Mouse (Mus musculus): Measurements from ENCODE around the gene Fancg. TPM values are rescaled to one million over a fixed set of nuclear protein-coding genes. Genes with fewer than 3 reads are reported as not detected.

The Fancg gene
- polyA plus RNA-seq, 1 experiment from 2014 or later: 15.6 TPM

- peaks cover 54% of the 10 kb centered on the region for H3K36me3 ChIP-seq (replicated peaks; ENCODE audit: control insufficient read depth, insufficient read depth)
- no peaks in the 10 kb centered on the region for H3K4me1 ChIP-seq (replicated peaks; ENCODE audit: control insufficient read depth, insufficient read depth, low read length)
- H3K27me3 ChIP-seq (ENCODE audit: control insufficient read depth, insufficient read depth, low read length): no peaks in the 10 kb centered on the region
- WGBS: 96% methylated on average over 4 of the region's 4 CpGs
- no peak overlapping the region for H3K4me2 ChIP-seq (replicated peaks)
- no peaks in the 10 kb centered on the region for H3K9me3 ChIP-seq (ENCODE audit: control insufficient read depth, low read length)
- H3K9ac ChIP-seq: no peak overlapping the region
- H3K4me3 ChIP-seq (replicated peaks; ENCODE audit: low read length): no peak overlapping the region
- no peak overlapping the region for H3K27ac ChIP-seq
- DNase-seq (ENCODE audit: low spot score) (no peak), ATAC-seq (ENCODE audit: low FRiP score) (no peak)
Observed at GRCm38 (mm10) chr4:42978062-42978461, 32.2 kb downstream of the Fancg start.

GRCm38 (mm10) chr4:42973868-42974267, 36.4 kb downstream of the Fancg start:
- H3K4me1 ChIP-seq (replicated peaks; ENCODE audit: control insufficient read depth, insufficient read depth, low read length): no peaks in the 10 kb centered on the region
- 93% methylated on average over 5 of the region's 5 CpGs for WGBS
- H3K27me3 ChIP-seq (ENCODE audit: control insufficient read depth, insufficient read depth, low read length): no peaks in the 10 kb centered on the region
- ATAC-seq (ENCODE audit: low FRiP score) (no peak), DNase-seq (ENCODE audit: low spot score) (no peak)
- no peak overlapping the region for H3K4me2 ChIP-seq (replicated peaks)
- no peaks in the 10 kb centered on the region for H3K9me3 ChIP-seq (ENCODE audit: control insufficient read depth, low read length)
- peaks cover 15% of the 10 kb centered on the region for H3K36me3 ChIP-seq (replicated peaks; ENCODE audit: control insufficient read depth, insufficient read depth)
- no peak overlapping the region for H3K9ac ChIP-seq
- H3K4me3 ChIP-seq (replicated peaks; ENCODE audit: low read length): no peak overlapping the region
- H3K27ac ChIP-seq: no peak overlapping the region

- Histone ChIP-seq H3K27ac (no peak overlapping the region), H3K9me3 (ENCODE audit: control insufficient read depth, low read length) (no peaks in the 10 kb centered on the region), H3K4me1 (replicated peaks; ENCODE audit: control insufficient read depth, insufficient read depth, low read length) (no peaks in the 10 kb centered on the region), H3K36me3 (replicated peaks; ENCODE audit: control insufficient read depth, insufficient read depth) (peaks cover 9% of the 10 kb centered on the region), H3K4me2 (replicated peaks) (no peak overlapping the region), H3K9ac (no peak overlapping the region), H3K27me3 (ENCODE audit: control insufficient read depth, insufficient read depth, low read length) (no peaks in the 10 kb centered on the region), H3K4me3 (replicated peaks; ENCODE audit: low read length) (no peak overlapping the region)
- 81% methylated on average over 4 of the region's 4 CpGs for WGBS
- ATAC-seq (ENCODE audit: low FRiP score) (no peak), DNase-seq (ENCODE audit: low spot score) (no peak)
Observed at GRCm38 (mm10) chr4:42972952-42973351, 37.4 kb downstream of the Fancg start.

DNA sequence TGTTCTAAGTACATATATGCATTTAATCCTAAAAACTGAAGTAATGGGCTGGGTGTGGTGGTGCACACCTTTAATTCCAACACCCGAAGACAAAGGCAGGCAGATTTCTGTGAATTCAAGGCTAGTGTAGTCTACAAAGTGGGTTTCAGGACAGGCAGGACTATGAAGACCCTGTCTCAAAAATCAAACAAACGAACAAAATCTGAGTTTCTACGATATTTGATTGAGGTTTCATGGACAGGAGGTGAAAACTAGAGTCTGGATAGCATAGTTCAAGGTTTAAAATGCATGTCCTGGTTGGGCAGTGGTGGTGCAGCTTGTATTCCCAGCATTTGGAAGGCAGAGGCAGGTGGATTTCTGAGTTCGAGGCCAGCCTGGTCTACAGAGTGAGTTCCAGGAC, 41.0 kb downstream of the Fancg start, which contains the start of gene 1700022I11Rik:
Gene 1700022I11Rik (plus strand): TSS at position 301 of the 400 bp plus-strand sequence.
- Histone ChIP-seq H3K36me3 (replicated peaks; ENCODE audit: control insufficient read depth, insufficient read depth) (no peaks in the 10 kb centered on the region), H3K4me3 (replicated peaks; ENCODE audit: low read length) (no peak within 1 kb of the TSS), H3K27ac (no peak within 1 kb of the TSS), H3K4me2 (replicated peaks) (no peak within 1 kb of the TSS), H3K9ac (no peak within 1 kb of the TSS), H3K9me3 (ENCODE audit: control insufficient read depth, low read length) (no peaks in the 10 kb centered on the region), H3K4me1 (replicated peaks; ENCODE audit: control insufficient read depth, insufficient read depth, low read length) (peaks cover 4% of the 10 kb centered on the region; the same call in 1 of the 2 replicates), H3K27me3 (ENCODE audit: control insufficient read depth, insufficient read depth, low read length) (no peaks in the 10 kb centered on the region)
- 93% methylated on average over 4 of the region's 4 CpGs for WGBS
- DNase-seq (ENCODE audit: low spot score) (no peak), ATAC-seq (ENCODE audit: low FRiP score) (no peak)

DNA sequence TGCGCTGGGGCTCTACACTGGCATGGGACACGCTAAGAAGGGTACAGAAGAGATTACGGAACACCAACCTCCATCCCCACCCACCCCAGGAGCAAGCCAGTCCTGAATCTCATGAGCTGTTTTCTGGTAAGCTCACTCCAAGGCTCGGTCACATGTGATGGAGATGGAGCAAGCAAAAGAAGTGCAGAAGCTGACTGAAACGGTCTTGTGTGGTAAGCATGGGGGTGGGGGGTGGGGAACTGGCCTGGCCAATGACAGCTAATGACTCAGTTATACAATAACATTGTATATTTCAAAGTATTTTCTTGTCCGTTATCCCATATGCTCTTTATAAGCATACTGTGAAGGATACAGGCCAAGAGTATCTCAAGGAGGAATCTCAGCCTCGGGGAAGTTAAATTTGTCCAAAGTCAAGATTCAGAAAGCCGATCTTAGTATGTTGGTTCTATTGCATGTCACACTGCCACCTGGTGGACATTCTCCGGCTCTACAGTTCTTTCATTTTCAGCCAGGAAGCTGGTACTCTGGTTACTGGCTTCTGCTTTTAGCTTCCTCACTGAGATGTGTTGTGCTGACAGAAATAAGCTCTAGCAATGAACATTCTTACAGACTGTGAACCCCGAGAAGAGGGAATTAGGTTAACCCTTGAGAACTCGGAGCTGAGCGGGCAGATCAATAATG, 45.1 kb downstream of the Fancg start:
- H3K4me2 ChIP-seq (replicated peaks): peak overlapping the region; percentile 25
- H3K27me3 ChIP-seq (ENCODE audit: control insufficient read depth, insufficient read depth, low read length): no peaks in the 10 kb centered on the region
- WGBS: 14% methylated on average over 12 of the region's 12 CpGs
- H3K36me3 ChIP-seq (replicated peaks; ENCODE audit: control insufficient read depth, insufficient read depth): no peaks in the 10 kb centered on the region
- DNase-seq (ENCODE audit: low spot score): peak; percentile 85
- no peak overlapping the region for H3K9ac ChIP-seq
- H3K4me1 ChIP-seq (replicated peaks; ENCODE audit: control insufficient read depth, insufficient read depth, low read length): peaks cover 4% of the 10 kb centered on the region; the same call in 1 of the 2 replicates
- no peaks in the 10 kb centered on the region for H3K9me3 ChIP-seq (ENCODE audit: control insufficient read depth, low read length)
- no peak overlapping the region for H3K27ac ChIP-seq
- no peak overlapping the region for H3K4me3 ChIP-seq (replicated peaks; ENCODE audit: low read length)
- peak; percentile 44; the same call in 1 of the 2 replicates for ATAC-seq (ENCODE audit: low FRiP score)

GRCm38 (mm10) chr4:42963480-42963879, 46.8 kb downstream of the Fancg start:
- H3K4me2 ChIP-seq (replicated peaks): no peak overlapping the region
- no peak overlapping the region for H3K9ac ChIP-seq
- peaks cover 4% of the 10 kb centered on the region; the same call in 1 of the 2 replicates for H3K4me1 ChIP-seq (replicated peaks; ENCODE audit: control insufficient read depth, insufficient read depth, low read length)
- H3K9me3 ChIP-seq (ENCODE audit: control insufficient read depth, low read length): no peaks in the 10 kb centered on the region
- ATAC-seq (ENCODE audit: low FRiP score) (no peak), DNase-seq (ENCODE audit: low spot score) (no peak)
- no peaks in the 10 kb centered on the region for H3K27me3 ChIP-seq (ENCODE audit: control insufficient read depth, insufficient read depth, low read length)
- peaks cover 5% of the 10 kb centered on the region for H3K36me3 ChIP-seq (replicated peaks; ENCODE audit: control insufficient read depth, insufficient read depth)
- H3K4me3 ChIP-seq (replicated peaks; ENCODE audit: low read length): no peak overlapping the region
- no peak overlapping the region for H3K27ac ChIP-seq
- WGBS: 98% methylated on average over 2 of the region's 2 CpGs

DNA sequence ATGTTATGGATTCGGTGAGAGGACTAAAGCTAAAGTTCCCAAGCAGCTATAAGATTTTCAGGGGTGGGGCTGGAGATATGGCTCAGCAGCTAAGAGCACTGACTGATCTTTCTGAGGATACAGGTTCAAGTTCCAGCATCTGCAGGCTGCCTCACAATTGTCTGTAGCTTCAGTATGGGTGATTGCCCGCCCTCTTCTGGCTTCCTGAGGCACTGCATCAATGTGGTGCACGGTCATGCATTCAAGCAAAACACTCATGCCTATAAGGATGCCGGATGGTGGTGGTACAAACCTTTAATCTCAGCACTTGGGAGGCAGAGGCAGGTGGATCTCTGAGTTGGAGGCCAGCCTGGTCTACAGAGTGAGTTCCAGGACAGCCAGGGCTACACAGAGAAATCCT, 48.7 kb downstream of the Fancg start:
- H3K27ac ChIP-seq: no peak overlapping the region
- ATAC-seq (ENCODE audit: low FRiP score) (no peak), DNase-seq (ENCODE audit: low spot score) (peak; percentile 70)
- no peak overlapping the region for H3K4me3 ChIP-seq (replicated peaks; ENCODE audit: low read length)
- no peaks in the 10 kb centered on the region for H3K9me3 ChIP-seq (ENCODE audit: control insufficient read depth, low read length)
- H3K9ac ChIP-seq: no peak overlapping the region
- H3K27me3 ChIP-seq (ENCODE audit: control insufficient read depth, insufficient read depth, low read length): no peaks in the 10 kb centered on the region
- H3K36me3 ChIP-seq (replicated peaks; ENCODE audit: control insufficient read depth, insufficient read depth): peaks cover 23% of the 10 kb centered on the region
- H3K4me1 ChIP-seq (replicated peaks; ENCODE audit: control insufficient read depth, insufficient read depth, low read length): peaks cover 4% of the 10 kb centered on the region; the same call in 1 of the 2 replicates
- WGBS: 31% methylated on average over 4 of the region's 4 CpGs
- H3K4me2 ChIP-seq (replicated peaks): no peak overlapping the region

DNA sequence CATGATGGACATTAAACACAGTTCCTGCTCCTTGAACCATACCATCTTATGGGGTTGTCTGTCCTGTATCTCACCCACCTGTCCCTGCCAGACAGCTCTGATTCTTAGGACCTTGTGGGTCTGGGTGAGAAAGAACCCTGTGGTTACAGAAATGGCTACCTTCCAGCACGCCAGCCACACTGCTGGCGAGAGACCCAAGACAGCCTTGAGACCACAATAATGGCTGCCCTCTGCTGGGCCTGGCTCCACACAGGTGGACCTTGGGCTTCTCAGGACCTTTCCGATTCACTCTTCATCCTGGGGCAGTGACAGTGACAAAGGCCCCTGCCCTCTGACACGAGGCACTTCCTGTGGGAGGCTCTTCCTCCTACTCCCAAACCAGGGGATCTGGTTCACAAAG, 50.9 kb downstream of the Fancg start:
- ATAC-seq (ENCODE audit: low FRiP score) (no peak), DNase-seq (ENCODE audit: low spot score) (no peak)
- H3K36me3 ChIP-seq (replicated peaks; ENCODE audit: control insufficient read depth, insufficient read depth): peaks cover 43% of the 10 kb centered on the region
- WGBS: 65% methylated on average over 4 of the region's 4 CpGs
- H3K4me1 ChIP-seq (replicated peaks; ENCODE audit: control insufficient read depth, insufficient read depth, low read length): peaks cover 9% of the 10 kb centered on the region
- H3K4me2 ChIP-seq (replicated peaks): no peak overlapping the region
- H3K4me3 ChIP-seq (replicated peaks; ENCODE audit: low read length): no peak overlapping the region
- H3K27ac ChIP-seq: no peak overlapping the region
- H3K9me3 ChIP-seq (ENCODE audit: control insufficient read depth, low read length): no peaks in the 10 kb centered on the region
- H3K27me3 ChIP-seq (ENCODE audit: control insufficient read depth, insufficient read depth, low read length): no peaks in the 10 kb centered on the region
- H3K9ac ChIP-seq: no peak overlapping the region

DNA sequence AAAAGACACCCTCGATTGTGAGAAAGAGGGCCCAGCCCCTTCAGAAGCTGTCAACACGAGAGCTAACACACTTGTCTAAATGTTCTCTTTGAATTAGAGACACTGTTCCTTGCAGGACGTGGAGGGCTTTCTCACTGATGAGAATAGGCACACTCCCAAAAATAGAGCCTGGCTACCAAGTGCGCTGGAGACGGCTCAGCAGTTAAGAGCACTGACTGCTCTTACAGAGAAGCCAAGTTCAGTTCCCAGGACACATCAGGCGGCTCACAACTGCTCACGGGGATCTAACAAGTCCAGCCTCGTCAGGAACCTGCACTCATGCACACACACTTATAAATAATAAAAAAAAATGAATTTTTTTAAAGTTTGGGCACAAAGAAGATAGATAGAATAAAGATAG, 51.4 kb downstream of the Fancg start:
- Histone ChIP-seq H3K27ac (peak overlapping the region; percentile 7; the same call in 1 of the 2 replicates), H3K27me3 (ENCODE audit: control insufficient read depth, insufficient read depth, low read length) (no peaks in the 10 kb centered on the region), H3K9ac (no peak overlapping the region), H3K36me3 (replicated peaks; ENCODE audit: control insufficient read depth, insufficient read depth) (peaks cover 43% of the 10 kb centered on the region), H3K4me2 (replicated peaks) (no peak overlapping the region), H3K9me3 (ENCODE audit: control insufficient read depth, low read length) (no peaks in the 10 kb centered on the region), H3K4me3 (replicated peaks; ENCODE audit: low read length) (no peak overlapping the region), H3K4me1 (replicated peaks; ENCODE audit: control insufficient read depth, insufficient read depth, low read length) (peaks cover 12% of the 10 kb centered on the region)
- no peak for ATAC-seq (ENCODE audit: low FRiP score)
- WGBS: 69% methylated on average over 8 of the region's 8 CpGs
- no peak for DNase-seq (ENCODE audit: low spot score)

Measured in hindbrain, embryonic 14.5 days (tissue).